Mouse (Mus musculus) stomach, embryonic 16.5 days (tissue): ENCODE data around the gene Mrpl55. TPM values are rescaled to one million over a fixed set of nuclear protein-coding genes. Genes with fewer than 3 reads are reported as not detected.

ENCODE experiments used
- ATAC-seq: fragments of 200-750 bp; cut with Nextera tagmentation; 2 replicates; pipeline ENCODE4 v1.8.0; 2017; ENCODE audit warnings: moderate number of reproducible peaks, moderate TSS enrichment; ENCODE audit not compliant: insufficient read depth, low FRiP score
- H3K27ac ChIP-seq: fragments of 300-500 bp; sonication (generic); 2 replicates; pipeline ENCODE4 v1.5.1; 2014; ENCODE audit warnings: low read length
- H3K27me3 ChIP-seq: fragments of 300-500 bp; sonication (generic); 2 replicates; pipeline ENCODE4 v1.6.1; 2014; ENCODE audit warnings: low read length, control low read depth, mixed read lengths; ENCODE audit not compliant: control insufficient read depth, insufficient read depth
- H3K36me3 ChIP-seq: fragments of 300-500 bp; sonication (generic); 2 replicates; pipeline ENCODE4 v1.6.1; 2014; ENCODE audit warnings: low read length; ENCODE audit not compliant: control insufficient read depth, insufficient read depth
- H3K4me1 ChIP-seq: fragments of 300-500 bp; sonication (generic); 2 replicates; pipeline ENCODE4 v1.6.1; 2014; ENCODE audit warnings: low read length, control low read depth, mixed read lengths; ENCODE audit not compliant: control insufficient read depth, insufficient read depth
- H3K4me2 ChIP-seq: fragments of 300-500 bp; sonication (generic); 2 replicates; pipeline ENCODE4 v1.6.1; 2014; ENCODE audit warnings: low read depth, low read length, mixed read lengths
- H3K4me3 ChIP-seq: fragments of 300-500 bp; sonication (generic); replicated peaks from 2 replicates; pipeline ENCODE4 v1.5.1; 2014; ENCODE audit warnings: mild to moderate bottlenecking, low read length
- H3K9ac ChIP-seq: fragments of 300-500 bp; sonication (generic); 2 replicates; pipeline ENCODE4 v1.6.1; 2014; ENCODE audit warnings: low read length
- H3K9me3 ChIP-seq: fragments of 300-500 bp; sonication (generic); replicated peaks from 2 replicates; pipeline ENCODE4 v1.6.1; 2016; ENCODE audit warnings: low read length, control low read depth; ENCODE audit not compliant: control insufficient read depth
- WGBS: fragments of 180-500 bp; shearing (Covaris S2); extraction: QIAGEN DNeasy Blood & Tissue Kit; methylation state at CpG from one replicate; pipeline ENCODE4 v1.1.7; 2014; 5-methylcytosine and 5-hydroxymethylcytosine counted together
- polyA plus RNA-seq: library from polyadenylated mRNA; unstranded; fragments of >200 nt; fragmentation: Nextera tagmentation; extraction: Ambion mirVana; gene quantifications from 2 replicates; pipeline ENCODE4 v1.2.1, GENCODE M21; 2015

The Mrpl55 gene
- polyA plus RNA-seq, 1 experiment from 2014 or later, result 78.9 TPM

DNA sequence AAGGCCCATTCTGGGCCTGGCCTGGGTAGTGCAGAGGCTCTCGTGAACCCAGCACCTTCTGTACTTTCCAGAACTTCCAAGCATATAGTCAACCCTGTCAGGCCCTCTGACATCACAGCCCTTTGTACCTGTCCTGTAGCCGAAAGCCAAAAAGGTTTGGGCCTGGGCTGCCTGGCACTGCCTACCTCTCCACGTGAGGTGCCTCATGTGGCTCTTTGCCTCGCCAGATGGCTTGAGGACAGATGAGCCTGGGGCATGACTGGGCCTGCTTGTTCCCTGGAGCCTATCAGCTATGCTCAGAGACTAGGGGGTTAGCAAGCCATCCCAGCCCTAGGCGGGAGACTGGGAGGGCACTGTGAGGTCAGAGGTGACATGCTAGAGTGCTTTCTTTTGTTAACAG is 16.8 kb upstream of the Mrpl55 start:
- H3K9ac ChIP-seq, result no peak overlapping the region
- H3K4me3 ChIP-seq, result no peak overlapping the region
- H3K36me3 ChIP-seq, result peaks cover 7% of the 10 kb centered on the region; the same call in 1 of the 2 replicates
- no peaks in the 10 kb centered on the region for H3K27me3 ChIP-seq
- WGBS, result 79% methylated on average over 5 of the region's 5 CpGs
- H3K9me3 ChIP-seq, result no peaks in the 10 kb centered on the region
- peaks cover 12% of the 10 kb centered on the region for H3K4me1 ChIP-seq
- ATAC-seq, result no peak
- H3K27ac ChIP-seq, result no peak overlapping the region
- no peak overlapping the region for H3K4me2 ChIP-seq

GRCm38 (mm10) chr11:59187706-59188105 is 14.6 kb upstream of the Mrpl55 start:
- Histone ChIP-seq H3K4me2 (no peak overlapping the region), H3K27me3 (no peaks in the 10 kb centered on the region), H3K9ac (no peak overlapping the region), H3K9me3 (no peaks in the 10 kb centered on the region), H3K4me3 (no peak overlapping the region), H3K27ac (no peak overlapping the region), H3K4me1 (peaks cover 12% of the 10 kb centered on the region), H3K36me3 (peaks cover 7% of the 10 kb centered on the region; the same call in 1 of the 2 replicates)
- no peak for ATAC-seq
- 56% methylated on average over 6 of the region's 6 CpGs for WGBS

DNA sequence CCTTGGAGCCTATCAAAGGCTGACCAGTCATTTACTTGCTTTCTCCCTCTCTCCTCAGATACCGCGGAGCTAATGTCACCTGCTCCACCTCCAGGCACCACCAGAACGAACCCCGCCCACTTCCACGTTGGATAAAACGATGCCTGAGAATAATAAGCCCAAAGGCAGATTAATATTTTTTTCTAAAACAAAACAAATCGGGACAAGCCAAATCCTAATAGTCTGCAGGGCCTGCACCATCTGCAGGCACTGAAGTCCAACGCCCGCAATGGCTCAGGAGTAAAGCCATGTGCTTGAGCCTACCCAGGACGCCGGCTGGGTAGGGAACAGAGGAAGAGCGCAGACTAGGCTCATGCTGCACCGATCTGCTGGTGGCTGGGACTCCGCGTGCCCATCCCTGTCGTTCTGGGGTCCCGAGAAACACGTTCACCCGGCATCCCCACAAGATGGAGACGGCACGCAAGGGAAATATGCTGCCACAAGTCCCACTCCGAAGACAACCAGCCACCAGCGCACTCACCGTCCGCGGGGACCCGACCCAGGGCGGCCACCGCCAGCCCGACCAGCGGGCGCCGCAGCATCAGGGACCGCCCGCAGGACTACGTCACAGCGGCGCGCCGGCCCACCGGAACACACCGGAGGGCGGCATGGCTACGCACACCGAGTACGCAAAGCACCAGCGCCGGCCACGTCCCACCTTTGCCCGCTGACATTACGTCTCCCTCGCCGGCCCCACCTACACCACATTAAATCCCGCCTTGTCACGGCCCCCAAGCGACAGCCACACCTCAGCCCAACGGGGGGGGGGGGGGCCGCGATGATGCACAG is 10.8 kb upstream of the Mrpl55 start:
- H3K4me3 ChIP-seq, result peak overlapping the region; percentile 63
- peak; percentile 97 for ATAC-seq
- no peaks in the 10 kb centered on the region for H3K36me3 ChIP-seq
- no peaks in the 10 kb centered on the region for H3K9me3 ChIP-seq
- no peaks in the 10 kb centered on the region for H3K27me3 ChIP-seq
- peak overlapping the region; percentile 70 for H3K4me2 ChIP-seq
- 0 out of 2 replicates have a peak, but pooled peaks cover 5% of the 10 kb centered on the region for H3K4me1 ChIP-seq
- peak overlapping the region; percentile 89 for H3K27ac ChIP-seq
- peak overlapping the region; percentile 73 for H3K9ac ChIP-seq
- under 1% methylated on average over 57 of the region's 59 CpGs for WGBS

DNA sequence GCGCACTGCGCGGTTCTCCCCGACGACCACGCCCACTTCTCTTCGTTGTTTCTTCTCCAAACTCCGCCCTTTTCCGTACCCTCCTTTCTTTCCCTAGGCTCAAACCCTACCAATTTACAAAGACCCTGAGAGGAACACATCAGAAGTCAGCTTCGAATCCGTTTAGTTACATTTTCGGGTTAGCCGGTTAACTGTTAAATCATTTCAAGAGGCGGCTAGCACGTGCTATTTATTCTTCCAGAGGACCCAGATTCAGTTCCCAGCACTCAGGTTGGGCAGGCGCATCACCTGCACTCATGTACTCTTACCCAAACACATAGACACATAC is 10.3 kb upstream of the Mrpl55 start, which contains the start of gene Guk1:
Gene Guk1 (minus strand): TSS at position 154 of the 328 bp plus-strand sequence.
- ATAC-seq, result no peak
- WGBS, result 5% methylated on average over 16 of the region's 16 CpGs
- Histone ChIP-seq H3K27me3 (no peaks in the 10 kb centered on the region), H3K4me1 (0 out of 2 replicates have a peak, but pooled peaks cover 5% of the 10 kb centered on the region), H3K4me2 (peak within 1 kb of the TSS; percentile 70), H3K4me3 (peak within 1 kb of the TSS; percentile 63), H3K27ac (peak within 1 kb of the TSS; percentile 89), H3K36me3 (no peaks in the 10 kb centered on the region), H3K9ac (peak within 1 kb of the TSS; percentile 73), H3K9me3 (no peaks in the 10 kb centered on the region)

- no peak for ATAC-seq
- H3K4me1 ChIP-seq, result peaks cover 3% of the 10 kb centered on the region; the same call in 1 of the 2 replicates
- H3K27ac ChIP-seq, result no peak overlapping the region
- H3K4me3 ChIP-seq, result no peak overlapping the region
- H3K9me3 ChIP-seq, result no peaks in the 10 kb centered on the region
- H3K9ac ChIP-seq, result no peak overlapping the region
- no peak overlapping the region for H3K4me2 ChIP-seq
- no peaks in the 10 kb centered on the region for H3K27me3 ChIP-seq
- H3K36me3 ChIP-seq, result 0 out of 2 replicates have a peak, but pooled peaks cover 3% of the 10 kb centered on the region
Measured at GRCm38 (mm10) chr11:59196230-59196629, 6.1 kb upstream of the Mrpl55 start.

DNA sequence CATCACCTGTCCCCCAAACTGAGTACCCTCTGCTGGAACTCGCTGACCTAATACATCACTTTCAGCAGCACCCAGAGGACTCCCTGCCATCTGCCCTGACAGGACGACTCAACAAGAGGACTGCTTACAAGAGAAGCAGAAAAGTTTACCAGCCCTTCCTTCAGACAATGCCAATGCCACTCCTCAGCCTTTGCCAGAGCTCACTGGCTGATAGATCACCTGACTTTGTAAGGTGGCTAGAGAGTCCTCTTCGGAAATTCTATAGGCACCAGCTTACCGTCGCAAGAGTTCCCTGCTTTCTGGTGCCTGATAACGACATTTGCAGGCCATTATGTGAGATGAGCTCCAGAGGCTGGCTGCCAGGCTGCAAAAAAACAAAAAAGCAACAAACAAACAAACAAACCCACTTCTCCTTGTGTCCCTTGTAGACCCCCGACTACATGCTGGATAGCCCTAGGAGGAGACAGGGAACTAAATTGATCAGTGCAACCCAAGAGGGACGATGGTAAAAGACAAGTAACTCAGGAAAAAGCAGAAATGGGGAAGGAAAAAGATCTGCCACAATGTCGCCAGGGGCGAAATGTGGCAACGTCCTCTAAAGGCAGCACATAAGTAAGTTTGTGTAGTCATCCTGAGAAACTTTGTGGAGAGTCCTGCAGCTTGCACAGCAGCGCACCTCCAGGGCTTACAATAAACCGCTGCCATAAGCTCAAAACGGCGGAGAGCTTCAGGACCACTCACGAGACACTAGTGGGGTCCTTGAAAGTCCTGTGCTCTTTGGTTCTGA is 877 bp upstream of the Mrpl55 start:
- peak overlapping the region; percentile 91 for H3K9ac ChIP-seq
- H3K27ac ChIP-seq, result peak overlapping the region; percentile 84
- H3K9me3 ChIP-seq, result no peaks in the 10 kb centered on the region
- ATAC-seq, result no peak
- peaks cover 12% of the 10 kb centered on the region for H3K4me1 ChIP-seq
- H3K4me2 ChIP-seq, result peak overlapping the region; percentile 84
- H3K4me3 ChIP-seq, result peak overlapping the region; percentile 90
- H3K27me3 ChIP-seq, result no peaks in the 10 kb centered on the region
- 0 out of 2 replicates have a peak, but pooled peaks cover 3% of the 10 kb centered on the region for H3K36me3 ChIP-seq
- WGBS, result 22% methylated on average over 16 of the region's 16 CpGs

DNA sequence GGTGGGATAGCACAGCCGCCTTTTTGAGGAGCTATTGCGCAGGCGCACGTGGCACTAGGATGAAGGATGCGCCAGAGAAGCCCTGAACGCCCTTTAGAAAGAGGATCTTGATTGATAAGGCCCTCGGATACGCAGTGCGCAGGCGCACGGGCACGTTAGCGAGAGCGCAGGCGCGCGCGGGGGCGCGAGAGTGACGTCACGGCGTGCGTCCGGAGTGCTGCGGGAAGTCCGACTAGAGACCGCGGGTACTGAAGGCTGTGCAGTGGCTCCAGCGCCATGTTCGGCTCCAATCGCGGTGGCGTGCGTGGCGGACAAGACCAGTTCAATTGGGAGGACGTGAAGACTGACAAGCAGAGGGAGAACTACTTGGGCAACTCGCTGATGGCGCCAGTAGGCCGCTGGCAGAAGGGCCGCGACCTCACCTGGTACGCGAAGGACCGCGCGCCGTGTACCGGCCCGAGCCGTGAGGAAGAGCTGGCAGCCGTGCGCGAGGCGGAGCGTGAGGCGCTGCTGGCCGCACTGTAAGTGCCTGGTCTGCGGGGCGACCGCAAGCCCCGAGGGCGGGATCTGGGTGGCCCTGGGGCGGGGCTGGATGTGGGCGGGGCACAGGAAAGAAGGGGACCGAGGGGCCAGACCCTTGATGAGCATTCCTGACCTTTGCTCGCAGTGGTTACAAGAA is 6.0 kb downstream of the Mrpl55 start, which contains the start of gene 2310033P09Rik:
Gene 2310033P09Rik (plus strand): TSS at position 169 of the 679 bp plus-strand sequence.
- under 1% methylated on average over 67 of the region's 67 CpGs for WGBS
- Histone ChIP-seq H3K9me3 (no peaks in the 10 kb centered on the region), H3K4me1 (peaks cover 23% of the 10 kb centered on the region), H3K4me2 (peak within 1 kb of the TSS; percentile 82), H3K27ac (peak within 1 kb of the TSS; percentile 96), H3K9ac (peak within 1 kb of the TSS; percentile 95), H3K36me3 (peaks cover 6% of the 10 kb centered on the region; the same call in 1 of the 2 replicates), H3K4me3 (peak within 1 kb of the TSS; percentile 97), H3K27me3 (no peaks in the 10 kb centered on the region)
- peak; percentile 91 for ATAC-seq

GRCm38 (mm10) chr11:59209003-59209441 is 6.7 kb downstream of the Mrpl55 start:
- Histone ChIP-seq H3K4me3 (peak overlapping the region; percentile 97), H3K27ac (peak overlapping the region; percentile 96), H3K9me3 (no peaks in the 10 kb centered on the region), H3K27me3 (no peaks in the 10 kb centered on the region), H3K9ac (peak overlapping the region; percentile 95), H3K4me1 (peaks cover 23% of the 10 kb centered on the region), H3K4me2 (peak overlapping the region; percentile 82), H3K36me3 (peaks cover 6% of the 10 kb centered on the region; the same call in 1 of the 2 replicates)
- ATAC-seq, result peak; percentile 71
- 9% methylated on average over 18 of the region's 18 CpGs for WGBS
